Mouse (Mus musculus): Measurements from ENCODE around the gene Babam2. TPM values are rescaled to one million over a fixed set of nuclear protein-coding genes. Genes with fewer than 3 reads are reported as not detected.

Babam2 gene
- total RNA-seq (2023): 10 to 100 TPM; 49.9 to 63.7 TPM

DNA sequence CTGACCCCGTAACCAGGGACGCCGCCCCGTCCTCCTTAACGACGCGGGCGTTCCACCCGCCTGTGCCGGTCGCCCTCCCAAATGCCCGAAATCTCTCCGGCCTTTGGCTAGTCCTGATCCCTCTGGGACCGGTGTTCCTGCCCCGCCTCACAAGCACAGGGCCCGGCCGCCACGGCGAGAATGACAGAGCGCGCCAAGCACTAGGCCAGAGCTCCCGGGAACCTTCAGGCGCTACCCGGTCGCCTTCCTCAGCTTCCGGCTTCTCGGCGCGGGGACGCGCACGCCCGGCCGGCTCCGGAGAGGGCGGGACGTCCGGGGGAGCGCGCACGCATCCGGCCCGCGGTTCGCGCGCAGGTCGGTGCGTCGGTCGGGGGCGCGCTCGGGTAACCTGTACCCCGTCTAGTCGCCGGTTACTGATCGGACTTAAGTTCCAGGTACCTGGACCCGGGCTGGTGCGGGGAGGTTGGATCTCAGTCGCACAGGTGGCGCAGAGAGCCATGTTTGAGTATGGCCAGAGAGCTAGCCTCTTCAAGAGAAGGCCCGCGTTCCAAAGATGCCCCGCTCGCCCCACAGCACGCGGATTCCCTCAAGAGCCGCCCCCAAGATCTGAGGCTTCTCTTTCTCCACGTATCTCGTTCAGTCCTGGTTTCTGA, at the start of gene Babam2:
TSS of gene Babam2 (plus strand) at position 41 of the 653 bp plus-strand sequence.

DNA sequence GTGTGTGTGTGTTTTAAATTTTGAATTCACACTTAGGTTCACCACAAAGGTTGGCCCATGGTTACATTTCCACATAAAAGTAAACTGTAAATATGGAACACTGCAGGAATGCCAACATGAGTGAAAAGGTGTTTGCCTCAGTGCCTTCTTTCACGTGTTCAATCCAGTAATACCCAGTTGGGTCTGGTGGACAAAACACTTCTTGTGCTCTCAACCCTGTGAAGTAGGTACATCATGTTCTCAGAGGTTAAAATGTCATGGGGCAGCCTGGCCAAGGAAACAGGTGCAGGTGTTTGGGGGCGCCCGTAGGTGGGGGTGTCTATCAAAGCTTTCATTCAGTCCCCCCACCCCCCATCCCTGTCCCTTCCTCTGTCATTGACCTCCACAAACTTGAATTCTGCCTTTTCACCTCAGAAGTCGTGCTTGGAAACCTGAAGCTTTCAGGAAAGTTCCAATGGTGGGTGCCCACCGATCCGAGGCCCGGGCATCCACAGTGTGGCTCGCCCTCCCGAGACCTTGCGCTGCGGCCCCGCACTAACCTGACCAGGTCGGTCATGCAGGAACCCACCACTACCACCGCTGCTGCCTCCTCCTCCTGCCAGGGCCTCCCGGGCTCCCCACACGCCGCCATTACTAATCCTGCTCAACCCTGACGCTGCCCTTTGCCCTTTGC, 377 bp upstream of the Babam2 start, which contains the start of gene Rbks:
TSS of gene Rbks (minus strand) at position 657 of the 673 bp plus-strand sequence.

Other genes with a start within 250 kb of the Babam2 start
- gene Zfp512, start 245.3 kb upstream of the Babam2 start, total RNA-seq (2023): 10 to 100 TPM; 38.8 to 46.6 TPM
- 1 to 10 TPM; 2.7 to 4.2 TPM for gene 4930548H24Rik, start 211.9 kb upstream of the Babam2 start, total RNA-seq (2023)
- gene Gpn1, start 202.9 kb upstream of the Babam2 start, total RNA-seq (2023): 10 to 100 TPM; 51.2 to 55.0 TPM
- gene Slc4a1ap, start 170.7 kb upstream of the Babam2 start, total RNA-seq (2023): 10 to 100 TPM; 71.2 to 87.6 TPM
- gene Supt7l, start 169.9 kb upstream of the Babam2 start, total RNA-seq (2023): 10 to 100 TPM; 24.0 to 26.1 TPM
- gene Mrpl33, start 100.7 kb upstream of the Babam2 start, total RNA-seq (2023): 10 to 100 TPM; 74.9 to 90.5 TPM
- gene Rbks, start 57 bp upstream of the Babam2 start, total RNA-seq (2023): 10 to 100 TPM in 1 of 2 experiments, 1 to 10 TPM in 1; 9.2 to 14.8 TPM